Mouse (Mus musculus) neural tube, postnatal 0 days (tissue): ENCODE data around the gene Atraid. TPM values are rescaled to one million over a fixed set of nuclear protein-coding genes. Genes with fewer than 3 reads are reported as not detected.

ENCODE experiments used
- polyA plus RNA-seq: library from polyadenylated mRNA; unstranded; fragments of >200 nt; fragmentation: Nextera tagmentation; extraction: Ambion mirVana; gene quantifications from 2 replicates; pipeline ENCODE4 v1.2.1, GENCODE M21; 2015

Atraid gene
- polyA plus RNA-seq: 231 and 250 TPM in 2 replicates

DNA sequence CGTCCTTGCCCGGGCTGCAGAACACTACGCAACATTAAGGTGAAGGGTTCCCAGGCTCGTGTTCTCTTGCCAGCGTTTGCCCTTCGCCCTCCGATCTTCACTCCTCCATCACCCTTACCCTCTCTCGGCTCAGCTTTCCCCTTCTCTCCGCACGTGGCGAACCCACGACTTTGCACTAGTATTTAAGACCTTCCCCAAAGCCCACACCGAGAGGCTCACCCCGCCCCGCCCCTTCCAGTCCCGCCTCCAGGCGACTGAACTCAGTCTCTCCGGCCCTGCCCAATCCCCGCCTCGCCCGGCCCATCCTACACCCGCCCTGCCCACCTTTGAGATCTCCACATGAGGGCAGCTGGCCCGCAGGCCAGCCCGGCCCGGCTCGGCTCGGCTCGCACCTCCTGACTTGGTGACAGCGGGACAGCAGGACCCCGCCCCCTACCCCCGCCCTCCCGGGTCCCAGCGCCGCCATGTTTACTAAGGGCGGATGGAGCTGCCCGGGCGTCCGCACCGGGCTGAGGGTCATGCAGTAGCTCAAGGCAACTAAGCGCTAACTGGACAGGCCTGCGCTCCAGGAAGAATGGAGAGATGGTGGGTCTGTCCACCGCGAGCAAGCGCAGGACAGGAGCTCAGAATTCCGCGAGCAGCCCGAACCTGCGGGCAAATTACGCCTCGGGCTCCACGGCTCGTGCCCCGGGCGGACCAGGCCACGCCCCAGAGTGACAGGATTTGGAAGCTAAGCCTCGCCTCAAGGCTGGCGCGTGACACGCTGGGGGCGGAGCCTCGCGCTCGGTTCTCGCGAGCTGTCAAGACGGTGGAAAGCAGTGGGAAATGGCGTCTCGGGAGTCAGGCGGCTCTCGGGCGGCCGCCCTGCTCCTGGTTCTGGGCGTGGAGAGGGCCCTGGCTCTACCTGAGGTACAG is at the start of gene Atraid:
Atraid (plus strand) TSS at position 465 of the 915 bp plus-strand sequence.

DNA sequence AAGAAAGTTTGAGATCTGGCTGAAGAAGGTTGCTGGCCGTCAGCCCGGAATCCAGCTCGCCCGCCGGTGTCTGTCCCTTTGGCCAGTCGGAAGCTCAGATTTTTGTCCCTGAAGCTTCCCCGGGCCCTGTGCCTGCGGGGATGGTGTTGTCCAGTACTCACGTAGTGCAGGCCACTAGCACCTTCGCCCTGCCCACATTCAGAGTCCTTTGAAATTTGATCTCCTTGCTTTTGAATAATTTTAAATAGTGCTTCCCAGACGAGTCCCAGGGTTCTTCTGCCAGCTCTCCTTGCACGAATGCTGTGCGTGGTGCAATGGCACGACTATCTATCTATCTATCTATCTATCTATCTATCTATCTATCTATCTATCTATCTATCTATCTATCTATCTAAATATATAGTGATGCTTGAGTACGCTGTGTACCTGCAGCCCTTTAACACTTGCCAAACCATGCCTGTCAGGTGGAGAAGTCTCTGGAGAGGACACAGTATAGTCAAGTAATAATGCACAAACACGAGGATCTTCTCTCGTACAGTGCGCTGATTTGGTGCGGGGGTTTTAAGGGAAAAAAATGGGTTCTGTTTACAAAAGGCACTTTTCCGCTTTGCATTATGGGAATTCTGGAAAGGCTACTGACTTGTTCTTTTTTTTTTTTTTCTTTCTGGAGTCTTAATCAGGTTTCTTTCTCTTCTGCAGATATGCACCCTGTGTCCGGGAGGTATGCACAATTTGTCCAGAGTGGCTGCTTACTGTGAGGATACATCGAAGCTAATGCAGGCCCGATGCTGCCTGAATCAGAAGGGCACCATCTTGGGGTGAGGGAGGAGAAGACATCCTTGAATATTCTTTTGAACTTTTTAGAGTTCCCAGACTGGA is 890 bp downstream of the Atraid start, which contains the start of gene Slc5a6:
Slc5a6 (minus strand) TSS at position 162 of the 879 bp plus-strand sequence.

DNA sequence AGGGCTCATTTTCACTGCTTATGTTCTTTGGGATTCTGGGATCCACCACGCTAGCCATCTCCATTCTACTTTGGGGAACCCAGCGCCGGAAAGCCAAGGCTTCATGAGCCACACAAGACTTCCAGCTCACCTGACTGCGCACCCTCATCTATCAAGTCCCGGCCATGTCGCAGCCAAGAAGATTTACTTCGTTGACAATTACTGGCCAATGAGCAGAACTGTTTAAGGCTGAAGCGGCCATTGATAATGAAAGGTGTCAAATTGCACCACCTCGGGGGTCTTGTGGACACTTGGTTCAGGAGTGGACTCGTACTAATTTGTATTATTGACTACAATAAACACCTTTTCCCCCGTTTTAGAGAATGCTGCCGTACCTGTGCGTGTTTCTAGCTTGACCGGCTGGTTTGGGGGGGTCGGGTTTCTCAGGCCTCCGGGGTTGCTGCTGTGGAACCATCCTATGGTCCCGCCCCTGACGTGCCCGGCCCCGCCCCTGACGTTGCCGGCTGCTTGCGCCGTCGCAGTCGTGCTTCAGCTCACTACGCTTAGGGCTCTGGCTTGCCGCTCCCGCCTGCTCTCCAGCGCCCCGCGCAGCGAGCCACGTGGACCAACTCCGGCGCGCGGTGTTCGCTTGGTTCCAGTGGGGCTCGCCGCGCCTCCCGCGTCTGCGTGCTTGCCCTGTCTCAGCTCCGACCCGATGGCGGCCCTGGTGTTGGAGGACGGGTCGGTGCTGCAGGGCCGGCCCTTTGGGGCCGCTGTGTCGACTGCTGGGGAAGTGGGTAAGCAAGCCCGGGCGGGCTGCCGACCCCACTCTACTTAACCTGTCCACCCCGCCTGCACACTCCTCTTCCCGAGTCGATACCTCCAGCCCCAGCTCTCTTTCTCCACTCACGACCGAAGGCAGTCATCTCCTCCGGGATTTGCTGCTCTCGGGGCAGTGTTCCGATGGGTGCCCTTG is 6.4 kb downstream of the Atraid start, which contains the start of gene Cad:
Cad (plus strand) TSS at position 520 of the 955 bp plus-strand sequence.

Other genes starting within 250 kb of the Atraid start
- 152 and 166 TPM in 2 replicates for gene Mapre3, start 233.7 kb upstream of the Atraid start, polyA plus RNA-seq
- gene Tmem214, start 180.3 kb upstream of the Atraid start, polyA plus RNA-seq: 60.2 and 65.9 TPM in 2 replicates
- 14.1 and 18.0 TPM in 2 replicates for gene Agbl5, start 159.6 kb upstream of the Atraid start, polyA plus RNA-seq
- 250 and 253 TPM in 2 replicates for gene Ost4, start 140.5 kb upstream of the Atraid start, polyA plus RNA-seq
- 14.0 and 15.6 TPM in 2 replicates for gene Emilin1, start 134.9 kb upstream of the Atraid start, polyA plus RNA-seq
- gene Khk, start 126.9 kb upstream of the Atraid start, polyA plus RNA-seq: 18.3 and 18.8 TPM in 2 replicates
- gene Cgref1, start 102.7 kb upstream of the Atraid start, polyA plus RNA-seq: 92.9 and 96.7 TPM in 2 replicates
- gene Preb, start 88.0 kb upstream of the Atraid start, polyA plus RNA-seq: 104 and 109 TPM in 2 replicates
- 0.05 and 0.10 TPM in 2 replicates for gene Tcf23, start 79.7 kb upstream of the Atraid start, polyA plus RNA-seq
- 18.0 and 20.8 TPM in 2 replicates for gene Slc5a6, start 612 bp downstream of the Atraid start, polyA plus RNA-seq
- 6.8 and 8.6 TPM in 2 replicates for gene Cad, start 6.5 kb downstream of the Atraid start, polyA plus RNA-seq
- gene Dnajc5g, start 58.0 kb downstream of the Atraid start, polyA plus RNA-seq: not detected in 2 replicates
- gene Slc30a3, start 59.9 kb downstream of the Atraid start, polyA plus RNA-seq: 55.6 and 64.5 TPM in 2 replicates
- gene Trim54, start 68.4 kb downstream of the Atraid start, polyA plus RNA-seq: 0.15 and 0.41 TPM in 2 replicates
- 3.7 and 4.7 TPM in 2 replicates for gene Ucn, start 90.5 kb downstream of the Atraid start, polyA plus RNA-seq
- 53.5 and 60.8 TPM in 2 replicates for gene Mpv17, start 105.9 kb downstream of the Atraid start, polyA plus RNA-seq
- gene Gm29609, start 131.6 kb downstream of the Atraid start, polyA plus RNA-seq: 1.1 and 2.2 TPM in 2 replicates
- gene Gtf3c2, start 131.8 kb downstream of the Atraid start, polyA plus RNA-seq: 34.0 and 42.3 TPM in 2 replicates
- 101 and 105 TPM in 2 replicates for gene Snx17, start 144.9 kb downstream of the Atraid start, polyA plus RNA-seq
- gene Eif2b4, start 145.1 kb downstream of the Atraid start, polyA plus RNA-seq: 74.3 and 83.1 TPM in 2 replicates
- gene Zfp513, start 154.0 kb downstream of the Atraid start, polyA plus RNA-seq: 15.1 and 15.4 TPM in 2 replicates
- gene Ppm1g, start 172.4 kb downstream of the Atraid start, polyA plus RNA-seq: 138 and 151 TPM in 2 replicates
- gene Nrbp1, start 192.6 kb downstream of the Atraid start, polyA plus RNA-seq: 131 and 147 TPM in 2 replicates
- gene Gm9970, start 192.9 kb downstream of the Atraid start, polyA plus RNA-seq: 0.93 and 1.6 TPM in 2 replicates
- gene Krtcap3, start 203.4 kb downstream of the Atraid start, polyA plus RNA-seq: 4.7 and 5.5 TPM in 2 replicates
- 21.7 and 24.5 TPM in 2 replicates for gene Ift172, start 242.8 kb downstream of the Atraid start, polyA plus RNA-seq
- gene Fndc4, start 247.8 kb downstream of the Atraid start, polyA plus RNA-seq: 165 and 168 TPM in 2 replicates
- gene Gckr, start 249.1 kb downstream of the Atraid start, polyA plus RNA-seq: 0.32 and 0.43 TPM in 2 replicates